Mouse (Mus musculus): ENCODE measurements around the gene Rftn1.

GRCm38 (mm10) chr17:50052741-50053468, 137.6 kb downstream of the Rftn1 start:
- TF ChIP-seq POLR2A (IDR thresholded peaks at IDR 0.05; ENCODE audit: borderline replicate concordance, insufficient read depth, low read length) (no peak), CTCF (IDR thresholded peaks at IDR 0.05; ENCODE audit: borderline replicate concordance, insufficient read depth, low read depth, low read length) (no peak)
